Mouse (Mus musculus) macrophage (primary cell): Measurements from ENCODE around the gene Eva1b. TPM values are rescaled to one million over a fixed set of nuclear protein-coding genes. Genes with fewer than 3 reads are reported as not detected.

Experiments
- H3K27ac ChIP-seq: fragments of 350-480 bp; formaldehyde crosslinking; 2 replicates; pipeline ENCODE4 v1.9.0; 2021
- H3K36me3 ChIP-seq: fragments of 350-480 bp; formaldehyde crosslinking; 2 replicates; pipeline ENCODE4 v1.9.0; 2021; ENCODE audit errors: inconsistent target
- H3K4me3 ChIP-seq: fragments of 350-480 bp; formaldehyde crosslinking; 2 replicates; pipeline ENCODE4 v1.9.0; 2021; ENCODE audit errors: inconsistent target
- H3K79me2 ChIP-seq: fragments of 350-480 bp; formaldehyde crosslinking; 2 replicates; pipeline ENCODE4 v1.9.0; 2021; ENCODE audit errors: inconsistent target
- WGBS: methylation state at CpG from one replicate; pipeline ENCODE4 v1.1.7; 2026; ENCODE audit warnings: inconsistent platforms; ENCODE audit not compliant: missing documents; 5-methylcytosine and 5-hydroxymethylcytosine counted together
- polyA plus RNA-seq: library from polyadenylated mRNA; stranded (reverse); fragments of 250-400 nt; gene quantifications from 3 replicates; pipeline ENCODE4 v1.2.4, GENCODE M21; 2018; ENCODE audit warnings: inconsistent platforms

Eva1b gene
- polyA plus RNA-seq, 1 experiment from 2014 or later = 4.4 TPM

DNA sequence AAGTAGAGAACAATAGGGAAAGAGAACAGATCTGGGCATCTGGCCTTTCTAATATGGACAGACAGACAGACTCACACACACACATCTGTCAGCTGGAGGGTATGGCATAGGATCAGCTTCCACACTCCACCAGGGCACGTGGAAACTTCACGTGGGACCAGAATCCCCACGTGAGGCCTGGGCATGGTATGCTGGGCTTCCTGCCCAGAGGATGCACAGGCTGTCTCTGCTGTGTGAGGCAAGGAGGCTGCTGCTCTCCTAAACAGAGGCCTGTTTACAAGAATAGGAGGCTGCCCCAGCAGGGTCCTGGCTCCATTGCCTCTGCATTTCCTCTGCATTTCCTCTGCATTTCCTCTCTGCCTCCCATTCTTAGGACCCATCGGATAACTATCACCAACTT lies 12.9 kb upstream of the Eva1b start:
- WGBS = 98% methylated on average over 4 of the region's 4 CpGs
- peaks cover 17% of the 10 kb centered on the region for H3K36me3 ChIP-seq
- no peak overlapping the region for H3K27ac ChIP-seq
- no peak overlapping the region for H3K4me3 ChIP-seq
- H3K79me2 ChIP-seq = no peaks in the 10 kb centered on the region

DNA sequence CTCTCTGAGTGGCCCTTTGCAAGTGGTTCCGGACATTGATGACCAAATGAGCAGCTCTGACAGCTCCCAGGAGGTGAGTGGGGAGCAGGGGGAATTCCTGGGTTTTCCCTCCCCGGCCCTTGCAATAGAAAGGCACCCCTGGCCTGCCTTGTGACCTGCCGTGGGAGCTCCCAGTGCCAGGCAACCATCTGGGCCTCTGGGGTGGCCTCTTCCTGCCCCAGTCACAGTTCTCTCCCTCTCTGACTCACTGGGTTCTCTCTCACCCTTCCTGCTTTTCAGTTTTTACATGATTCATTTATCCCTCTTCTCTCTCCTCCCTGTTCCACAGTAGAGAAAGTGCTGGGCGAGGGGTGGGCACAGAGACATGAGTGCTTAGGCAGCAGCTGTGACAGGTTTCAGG lies 9.8 kb upstream of the Eva1b start:
- Histone ChIP-seq H3K79me2 (no peaks in the 10 kb centered on the region), H3K36me3 (peaks cover 23% of the 10 kb centered on the region), H3K27ac (no peak overlapping the region), H3K4me3 (no peak overlapping the region)
- 68% methylated on average over 4 of the region's 4 CpGs for WGBS

DNA sequence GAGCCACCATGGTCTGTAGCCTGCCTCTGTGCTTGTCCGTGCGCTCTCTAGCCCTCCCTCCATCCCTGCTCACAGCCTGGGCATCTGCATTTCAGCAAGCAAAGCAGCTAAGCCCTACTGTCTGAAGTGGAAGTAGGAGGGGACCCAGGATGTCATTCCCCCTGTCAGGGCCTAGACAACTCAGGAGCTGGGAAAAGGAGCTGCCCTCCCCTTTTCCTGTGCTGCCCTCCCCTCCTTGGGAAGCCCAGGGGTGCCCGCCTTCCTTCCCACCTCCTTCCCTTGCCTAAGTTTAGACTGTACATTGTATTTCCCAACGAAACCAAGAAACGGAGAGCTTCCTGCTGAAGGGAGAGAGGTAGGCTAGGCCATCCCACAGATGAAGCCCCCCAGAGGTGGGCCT lies 6.5 kb upstream of the Eva1b start:
- WGBS = 90% methylated on average over 5 of the region's 5 CpGs
- Histone ChIP-seq H3K4me3 (no peak overlapping the region), H3K79me2 (no peaks in the 10 kb centered on the region), H3K36me3 (peaks cover 14% of the 10 kb centered on the region; the same call in 1 of the 2 replicates), H3K27ac (no peak overlapping the region)

DNA sequence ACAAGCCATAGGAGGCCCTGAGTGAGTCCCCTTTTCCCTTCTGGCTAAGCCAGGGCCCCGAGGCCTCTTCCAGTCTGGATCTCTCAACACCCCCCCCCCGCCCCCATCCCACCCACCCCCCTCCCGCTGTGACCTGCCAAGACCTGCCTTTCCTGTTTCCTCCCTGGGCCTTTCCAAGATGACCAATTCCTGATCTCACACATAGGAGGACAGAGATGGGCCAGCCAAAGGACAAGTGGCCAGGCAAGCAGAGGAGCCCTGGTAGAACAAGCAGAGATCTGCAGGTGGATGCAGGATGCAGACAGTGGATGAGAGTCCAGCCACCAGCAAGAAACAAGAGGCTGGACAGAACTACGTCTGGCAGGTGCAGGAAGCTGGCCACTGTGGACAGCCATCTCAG lies 2.1 kb upstream of the Eva1b start:
- Histone ChIP-seq H3K36me3 (no peaks in the 10 kb centered on the region), H3K4me3 (no peak overlapping the region), H3K79me2 (no peaks in the 10 kb centered on the region), H3K27ac (no peak overlapping the region)
- WGBS = 87% methylated on average over 4 of the region's 4 CpGs

DNA sequence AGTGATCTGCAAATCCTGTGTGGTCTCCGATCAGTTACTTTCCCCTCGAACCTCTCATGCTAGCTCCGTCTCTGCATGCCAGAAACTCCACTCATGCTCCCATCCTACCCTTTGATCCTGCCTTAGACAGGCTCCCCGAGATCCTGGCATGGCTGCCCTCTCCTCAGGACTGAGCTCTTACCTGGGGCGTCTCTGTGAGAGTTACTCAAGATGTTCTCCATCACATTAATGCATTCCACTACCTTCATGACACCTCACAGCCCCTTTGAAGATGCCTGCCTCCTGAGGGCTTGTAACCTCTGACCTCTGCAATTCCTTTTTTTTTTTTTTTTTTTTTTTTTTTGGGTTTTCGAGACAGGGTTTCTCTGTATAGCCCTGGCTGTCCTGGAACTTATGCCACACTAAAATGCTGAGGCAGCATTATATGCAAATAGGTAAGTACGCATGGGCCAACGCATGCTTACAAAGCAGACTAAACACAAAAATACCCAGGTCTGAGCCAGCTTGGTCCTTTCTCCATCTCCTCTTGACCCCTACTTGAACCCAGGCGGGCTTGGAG lies 491 bp upstream of the Eva1b start:
- no peaks in the 10 kb centered on the region for H3K79me2 ChIP-seq
- WGBS = 90% methylated on average over 8 of the region's 9 CpGs
- H3K36me3 ChIP-seq = no peaks in the 10 kb centered on the region
- no peak overlapping the region for H3K4me3 ChIP-seq
- H3K27ac ChIP-seq = no peak overlapping the region

DNA sequence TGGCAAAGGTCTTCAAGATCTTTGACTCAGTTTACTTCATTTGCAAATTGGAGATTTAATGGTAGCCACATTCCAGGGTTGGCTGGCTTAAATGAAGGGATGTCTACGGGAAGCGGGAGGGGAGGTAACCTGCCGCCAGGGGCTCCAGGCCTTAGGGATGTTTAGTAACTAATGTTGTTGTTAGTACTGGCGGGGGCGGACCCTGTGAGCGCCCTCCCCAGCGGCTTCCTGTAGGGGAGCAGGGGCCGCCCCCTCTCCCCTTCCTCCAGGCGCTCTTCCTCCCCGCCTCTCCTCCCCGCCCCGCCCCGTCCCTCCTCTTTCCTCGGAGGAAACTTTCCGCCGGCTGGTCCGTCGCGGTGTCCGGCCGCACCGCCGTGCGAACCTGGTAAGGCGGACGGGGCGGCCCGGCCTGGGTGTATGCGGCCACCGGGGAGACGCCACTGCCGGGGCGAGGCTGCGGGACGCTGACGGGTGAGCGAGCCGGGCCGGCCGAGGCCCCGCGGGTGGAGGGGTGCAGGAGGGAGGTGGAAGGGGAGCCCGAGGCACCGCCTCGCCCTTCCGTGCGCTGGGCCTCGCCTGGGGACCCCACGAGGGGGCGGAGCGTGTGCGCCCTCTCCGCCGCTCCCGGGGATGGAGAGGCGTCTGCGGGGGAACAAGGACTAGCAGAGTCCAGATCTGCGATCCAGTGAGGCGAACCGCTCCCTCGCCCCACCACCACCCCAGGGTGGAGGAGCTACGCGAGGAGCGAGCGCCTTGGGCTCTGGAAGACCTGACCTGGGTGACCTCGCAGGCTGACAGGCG lies 817 bp downstream of the Eva1b start:
- Histone ChIP-seq H3K4me3 (peak overlapping the region; percentile 25), H3K27ac (no peak overlapping the region)
- WGBS = 2% methylated on average over 57 of the region's 67 CpGs

DNA sequence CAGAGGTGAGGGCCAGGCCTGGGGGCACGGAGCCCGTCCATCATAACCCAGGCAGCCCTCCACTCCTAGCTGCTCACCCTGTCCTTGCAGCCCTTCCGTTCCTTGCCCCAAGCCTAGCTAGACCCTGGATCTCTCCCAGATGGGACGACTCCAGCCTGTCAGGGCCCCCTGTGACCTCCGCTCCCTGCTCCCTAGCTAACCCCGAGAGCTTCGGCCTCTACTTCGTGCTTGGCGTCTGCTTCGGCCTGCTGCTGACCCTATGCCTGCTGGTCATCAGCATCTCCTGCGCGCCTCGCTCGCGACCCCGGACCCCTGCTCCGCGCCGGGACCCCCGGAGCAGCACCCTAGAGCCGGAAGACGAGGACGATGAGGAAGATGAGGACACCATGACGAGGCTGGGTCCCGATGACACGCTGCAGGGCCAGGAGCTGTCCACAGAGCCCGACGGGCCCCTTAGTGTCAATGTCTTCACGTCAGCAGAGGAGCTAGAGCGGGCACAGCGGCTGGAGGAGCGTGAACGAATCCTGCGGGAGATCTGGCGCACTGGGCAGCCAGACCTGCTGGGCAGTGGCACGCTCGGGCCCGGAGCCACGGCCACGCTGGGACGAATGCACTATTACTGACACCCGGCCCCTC lies 1.6 kb downstream of the Eva1b start:
- peak overlapping the region; percentile 25 for H3K4me3 ChIP-seq
- H3K27ac ChIP-seq = no peak overlapping the region
- no peaks in the 10 kb centered on the region for H3K79me2 ChIP-seq
- 82% methylated on average over 30 of the region's 42 CpGs for WGBS
- no peaks in the 10 kb centered on the region for H3K36me3 ChIP-seq

More for the DNA sequence above, 817 bp downstream of the Eva1b start:
- Histone ChIP-seq H3K79me2 (no peaks in the 10 kb centered on the region), H3K36me3 (no peaks in the 10 kb centered on the region)

DNA sequence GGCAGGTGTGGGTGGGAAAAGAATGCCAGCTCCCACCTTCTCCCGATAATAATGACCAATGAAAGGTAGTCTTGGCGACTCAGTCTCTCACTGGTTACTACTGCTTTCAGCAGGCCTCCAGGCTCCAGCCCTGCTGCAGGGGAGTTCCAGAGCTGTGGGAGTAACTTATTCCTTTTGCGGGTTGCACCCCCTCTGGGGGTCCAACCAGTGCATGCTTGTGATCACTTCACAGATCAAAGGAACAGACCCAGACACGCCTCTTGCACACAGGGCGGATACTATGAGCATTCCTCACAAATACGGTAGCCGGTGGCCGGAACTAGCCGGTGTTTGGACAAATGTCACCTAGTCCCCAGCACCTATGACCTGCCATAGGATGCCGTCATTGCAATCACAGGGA lies 2.3 kb downstream of the Eva1b start:
- Histone ChIP-seq H3K4me3 (no peak overlapping the region), H3K79me2 (no peaks in the 10 kb centered on the region), H3K36me3 (no peaks in the 10 kb centered on the region), H3K27ac (no peak overlapping the region)
- WGBS = 99% methylated on average over 10 of the region's 10 CpGs

DNA sequence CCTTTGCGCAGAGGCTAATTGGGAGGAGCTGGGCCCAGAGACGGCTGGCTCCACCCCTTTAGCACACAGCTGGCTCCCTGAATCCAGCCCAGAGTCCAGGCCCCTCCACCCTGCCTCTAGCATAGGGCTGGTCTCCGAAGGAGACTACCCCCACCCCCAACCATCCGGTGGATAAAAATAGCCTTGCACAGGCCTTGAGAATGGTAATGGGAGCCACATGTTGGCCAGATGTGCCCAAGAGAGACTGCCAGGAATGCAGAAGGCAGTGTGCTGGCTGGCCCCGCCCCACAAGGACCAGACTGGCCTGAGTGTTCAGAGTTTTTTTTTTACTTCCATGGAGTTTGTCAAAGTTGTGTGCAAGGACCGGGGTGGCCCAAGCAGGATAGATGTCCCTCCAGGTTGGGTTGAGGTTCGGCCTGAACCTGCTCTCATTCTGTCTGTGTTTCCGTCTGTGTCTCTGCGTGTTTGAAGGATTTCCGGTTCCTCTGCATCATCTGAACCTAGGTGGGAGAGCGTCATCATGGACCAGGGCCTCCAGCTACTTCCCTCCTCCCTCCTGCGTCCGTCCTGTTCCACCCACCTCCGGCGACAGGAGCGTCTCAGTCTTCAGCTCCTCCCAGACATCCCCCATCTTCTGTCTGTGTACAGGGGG lies 2.9 kb downstream of the Eva1b start:
- Histone ChIP-seq H3K27ac (no peak overlapping the region), H3K36me3 (no peaks in the 10 kb centered on the region), H3K4me3 (no peak overlapping the region), H3K79me2 (no peaks in the 10 kb centered on the region)
- WGBS = 94% methylated on average over 14 of the region's 16 CpGs

DNA sequence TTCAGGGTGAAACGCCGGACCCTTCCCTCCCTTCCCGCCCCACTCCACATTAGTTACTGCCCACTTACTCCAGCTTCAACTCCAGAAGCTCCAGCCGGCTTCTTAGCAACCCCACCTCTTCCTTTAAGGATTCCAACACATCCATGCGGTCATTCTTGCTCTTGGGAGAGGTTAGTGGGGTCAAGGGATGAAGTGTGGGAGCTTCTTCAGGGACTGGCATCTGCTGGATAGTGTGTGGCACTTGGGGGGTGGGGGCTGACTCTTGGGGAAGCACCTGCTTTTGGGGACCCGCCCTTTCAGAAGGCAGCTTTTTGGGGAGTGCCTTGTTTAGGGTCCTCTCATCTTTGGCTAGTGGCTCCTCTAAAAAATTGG lies 3.4 kb downstream of the Eva1b start:
- Histone ChIP-seq H3K36me3 (no peaks in the 10 kb centered on the region), H3K79me2 (no peaks in the 10 kb centered on the region), H3K4me3 (no peak overlapping the region), H3K27ac (no peak overlapping the region)
- 91% methylated on average over 6 of the region's 6 CpGs for WGBS

DNA sequence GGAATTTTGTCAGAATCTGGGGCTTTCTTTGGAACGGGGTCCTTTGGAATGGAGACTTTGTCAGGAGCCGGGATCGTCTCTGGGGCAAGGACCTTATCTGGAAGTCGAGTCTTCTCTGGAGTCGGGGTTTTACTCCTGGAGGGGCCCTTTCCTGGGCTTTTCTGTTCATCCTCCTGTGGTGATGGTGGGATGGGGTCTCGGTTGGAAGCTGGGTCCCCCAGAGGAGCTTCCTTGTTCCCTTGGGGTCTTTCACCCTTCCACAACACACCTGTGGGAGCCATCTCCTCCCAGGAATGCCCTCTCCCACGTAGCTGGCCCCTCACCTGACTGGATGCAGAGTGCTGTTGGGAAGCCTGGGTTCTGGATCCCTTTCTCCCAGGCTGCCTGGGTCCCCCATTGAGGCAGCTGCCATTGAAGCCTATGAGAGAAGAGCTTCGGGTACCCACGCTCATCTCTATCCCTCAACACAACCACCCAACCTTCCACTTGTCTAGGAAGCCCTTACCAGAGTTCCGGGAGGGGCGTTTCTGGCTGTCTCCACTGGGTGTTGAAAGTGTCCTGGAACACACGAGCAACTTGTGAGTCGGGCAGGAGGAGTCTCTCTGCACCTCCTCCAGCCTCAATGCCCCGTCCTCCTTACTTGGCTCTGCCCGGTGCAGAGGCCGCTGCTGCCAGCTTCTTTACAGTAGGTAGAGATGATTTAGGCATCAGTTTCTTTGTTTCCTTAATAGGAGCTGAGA lies 4.3 kb downstream of the Eva1b start:
- H3K79me2 ChIP-seq = no peaks in the 10 kb centered on the region
- no peak overlapping the region for H3K27ac ChIP-seq
- no peaks in the 10 kb centered on the region for H3K36me3 ChIP-seq
- 96% methylated on average over 16 of the region's 16 CpGs for WGBS
- H3K4me3 ChIP-seq = no peak overlapping the region

DNA sequence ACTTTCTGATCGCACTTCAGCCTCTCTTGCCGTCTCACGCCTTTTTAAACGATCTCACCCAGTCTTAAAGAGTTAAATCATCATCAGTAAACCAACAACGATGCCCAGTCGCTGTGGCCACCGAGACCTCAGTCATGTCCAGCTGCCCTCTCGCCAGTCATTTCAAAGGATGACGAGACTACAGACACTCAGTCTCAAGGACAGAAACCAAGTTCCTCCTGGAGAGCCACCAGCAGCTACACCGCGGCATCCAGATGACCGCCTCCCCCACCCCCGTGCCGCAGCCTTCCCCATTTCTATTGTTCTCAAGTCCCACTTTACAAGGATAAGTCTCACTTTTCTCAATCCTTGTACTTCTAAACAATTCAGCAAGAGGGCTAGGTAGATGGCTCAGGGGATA lies 5.3 kb downstream of the Eva1b start:
- no peaks in the 10 kb centered on the region for H3K79me2 ChIP-seq
- no peak overlapping the region for H3K27ac ChIP-seq
- 87% methylated on average over 14 of the region's 14 CpGs for WGBS
- no peaks in the 10 kb centered on the region for H3K36me3 ChIP-seq
- H3K4me3 ChIP-seq = no peak overlapping the region

DNA sequence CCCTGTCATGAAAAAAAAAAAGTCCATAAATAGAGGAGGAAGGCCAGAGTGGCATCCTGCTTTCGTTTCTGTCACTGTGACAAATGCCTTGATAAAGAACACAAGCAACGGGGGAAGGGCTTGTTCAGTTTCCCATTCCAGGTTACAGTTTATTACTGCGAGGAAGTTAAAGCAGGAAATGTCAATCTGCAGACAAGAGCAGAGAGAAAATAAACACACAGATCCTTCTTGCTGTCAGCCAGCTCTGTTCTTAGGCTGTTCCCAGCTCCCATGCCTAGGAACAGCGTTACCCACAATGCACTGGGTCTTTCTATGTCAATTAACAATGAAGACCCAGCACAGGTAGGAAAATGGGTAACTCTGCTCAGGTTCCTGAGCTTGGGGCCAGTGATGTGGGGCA lies 7.6 kb downstream of the Eva1b start:
- Histone ChIP-seq H3K4me3 (no peak overlapping the region), H3K79me2 (no peaks in the 10 kb centered on the region), H3K27ac (no peak overlapping the region), H3K36me3 (no peaks in the 10 kb centered on the region)
- 16% methylated on average over 4 of the region's 4 CpGs for WGBS

DNA sequence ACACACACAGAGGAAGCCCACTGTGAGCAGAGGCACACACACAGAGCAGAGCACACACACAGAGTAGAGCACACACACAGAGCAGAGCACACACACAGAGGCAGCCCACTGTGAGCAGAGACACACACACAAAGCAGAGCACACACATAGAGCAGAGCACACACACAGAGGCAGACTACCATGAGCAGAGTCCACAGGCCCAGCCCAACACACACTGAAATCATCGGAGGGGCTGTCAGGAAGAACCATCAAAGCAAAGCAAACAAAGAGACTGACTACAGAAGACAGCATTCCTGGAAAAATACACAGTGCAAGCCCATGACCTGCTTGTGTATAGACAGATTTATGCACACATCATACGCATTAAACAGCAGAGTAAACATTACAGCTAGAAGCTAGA lies 8.3 kb downstream of the Eva1b start:
- 68% methylated on average over 2 of the region's 2 CpGs for WGBS
- Histone ChIP-seq H3K36me3 (no peaks in the 10 kb centered on the region), H3K4me3 (no peak overlapping the region), H3K27ac (no peak overlapping the region), H3K79me2 (no peaks in the 10 kb centered on the region)
